Mouse (Mus musculus) bone marrow, adult 2 months (tissue): Measurements from ENCODE around the gene Nod2.

ENCODE experiments used
- CTCF ChIP-seq: fragments of 200-500 bp; IDR thresholded peaks from 2 replicates; pipeline ENCODE4 v1.5.1; 2011; ENCODE audit warnings: low read length, control low read depth; ENCODE audit not compliant: control insufficient read depth, insufficient read depth
- POLR2A ChIP-seq: fragments of 200-500 bp; IDR thresholded peaks from 2 replicates; pipeline ENCODE4 v1.6.1; 2011; ENCODE audit warnings: low read depth, mild to moderate bottlenecking, control low read depth, low read length, borderline replicate concordance; ENCODE audit not compliant: control insufficient read depth

- TF ChIP-seq CTCF: no peak
- no peak for TF ChIP-seq POLR2A
These were observed 33.9 kb downstream of the Nod2 start for GRCm38 (mm10) chr8:88681046-88681445.
